Mouse (Mus musculus) neural tube, embryonic 13.5 days (tissue): Measurements from ENCODE around the gene Lgi4. TPM values are rescaled to one million over a fixed set of nuclear protein-coding genes. Genes with fewer than 3 reads are reported as not detected.

Experiments
- ATAC-seq: fragments of 200-750 bp; cut with Nextera tagmentation; 2 replicates; pipeline ENCODE4 v1.8.0; 2017; ENCODE audit warnings: low read depth, mild to moderate bottlenecking, moderate TSS enrichment, moderate library complexity
- H3K27ac ChIP-seq: fragments of 300-500 bp; sonication (generic); replicated peaks from 2 replicates; pipeline ENCODE4 v1.5.1; 2015; ENCODE audit warnings: moderate library complexity, mild to moderate bottlenecking, inconsistent platforms
- H3K27me3 ChIP-seq: fragments of 300-500 bp; sonication (generic); 2 replicates; pipeline ENCODE4 v1.6.1; 2015; ENCODE audit warnings: mild to moderate bottlenecking, inconsistent platforms
- H3K36me3 ChIP-seq: fragments of 300-500 bp; sonication (generic); 2 replicates; pipeline ENCODE4 v1.6.1; 2015; ENCODE audit warnings: mild to moderate bottlenecking, inconsistent platforms
- H3K4me1 ChIP-seq: fragments of 300-500 bp; sonication (generic); replicated peaks from 2 replicates; pipeline ENCODE4 v1.6.1; 2015; ENCODE audit warnings: inconsistent platforms
- H3K4me2 ChIP-seq: fragments of 300-500 bp; sonication (generic); 2 replicates; pipeline ENCODE4 v1.6.1; 2015; ENCODE audit warnings: inconsistent platforms, mild to moderate bottlenecking, moderate library complexity
- H3K4me3 ChIP-seq: fragments of 300-500 bp; sonication (generic); 2 replicates; pipeline ENCODE4 v1.5.1; 2015; ENCODE audit warnings: mild to moderate bottlenecking, inconsistent platforms
- H3K9ac ChIP-seq: fragments of 300-500 bp; sonication (generic); 2 replicates; pipeline ENCODE4 v1.6.1; 2015; ENCODE audit warnings: moderate library complexity, mild to moderate bottlenecking, inconsistent platforms
- H3K9me3 ChIP-seq: fragments of 300-500 bp; sonication (generic); 2 replicates; pipeline ENCODE4 v1.6.1; 2016; ENCODE audit warnings: inconsistent platforms
- whole genome bisulfite sequencing: fragments of 180-500 bp; shearing (Covaris S2); methylation state at CpG from one replicate; pipeline ENCODE4 v1.1.7; 2015; 5-methylcytosine and 5-hydroxymethylcytosine counted together
- polyA plus RNA-seq: library from polyadenylated mRNA; unstranded; fragments of >200 nt; fragmentation: Nextera tagmentation; extraction: Ambion mirVana; gene quantifications from 2 replicates; pipeline ENCODE4 v1.2.1, GENCODE M21; 2015

The Lgi4 gene
- polyA plus RNA-seq, 1 experiment from 2014 or later: 2.6 TPM

DNA sequence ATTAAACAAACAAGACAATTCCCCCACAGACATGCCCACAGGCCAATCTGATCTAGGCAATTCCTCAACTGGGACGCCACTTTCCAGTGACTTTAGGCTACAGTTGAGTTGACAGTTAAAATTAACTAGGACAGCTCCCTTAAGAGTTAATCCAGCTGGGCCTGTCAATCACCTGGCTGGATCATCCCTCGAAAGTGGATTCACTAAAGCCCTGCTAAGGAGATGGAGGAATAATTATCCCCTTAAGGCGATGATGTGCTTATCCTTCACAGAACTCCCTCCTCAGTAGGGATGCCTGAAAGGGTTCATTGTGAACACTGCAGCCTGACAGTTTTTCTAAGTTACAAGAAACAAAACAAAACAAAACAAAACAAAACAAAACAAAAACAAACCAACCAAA, 21.5 kb downstream of the Lgi4 start:
- Histone ChIP-seq H3K27me3 (no peaks in the 10 kb centered on the region), H3K36me3 (no peaks in the 10 kb centered on the region), H3K9me3 (no peaks in the 10 kb centered on the region), H3K4me2 (no peak overlapping the region), H3K4me3 (no peak overlapping the region), H3K4me1 (peaks cover 26% of the 10 kb centered on the region), H3K27ac (no peak overlapping the region), H3K9ac (no peak overlapping the region)
- ATAC-seq: no peak
- WGBS: 50% methylated on average over 3 of the region's 3 CpGs

GRCm38 (mm10) chr7:31081106-31081505, 22.0 kb downstream of the Lgi4 start:
- H3K4me2 ChIP-seq: no peak overlapping the region
- no peak for ATAC-seq
- no peaks in the 10 kb centered on the region for H3K27me3 ChIP-seq
- H3K9ac ChIP-seq: no peak overlapping the region
- no peak overlapping the region for H3K4me3 ChIP-seq
- H3K4me1 ChIP-seq: peaks cover 26% of the 10 kb centered on the region
- no peak overlapping the region for H3K27ac ChIP-seq
- 56% methylated on average over 1 of the region's 1 CpGs for WGBS
- no peaks in the 10 kb centered on the region for H3K36me3 ChIP-seq
- peaks cover 3% of the 10 kb centered on the region; the same call in 1 of the 2 replicates for H3K9me3 ChIP-seq

GRCm38 (mm10) chr7:31082106-31082505, 23.0 kb downstream of the Lgi4 start:
- Histone ChIP-seq H3K9me3 (peaks cover 4% of the 10 kb centered on the region; the same call in 1 of the 2 replicates), H3K4me3 (no peak overlapping the region), H3K27me3 (no peaks in the 10 kb centered on the region), H3K9ac (no peak overlapping the region), H3K36me3 (no peaks in the 10 kb centered on the region), H3K4me2 (no peak overlapping the region), H3K4me1 (peaks cover 25% of the 10 kb centered on the region), H3K27ac (no peak overlapping the region)
- no peak for ATAC-seq

DNA sequence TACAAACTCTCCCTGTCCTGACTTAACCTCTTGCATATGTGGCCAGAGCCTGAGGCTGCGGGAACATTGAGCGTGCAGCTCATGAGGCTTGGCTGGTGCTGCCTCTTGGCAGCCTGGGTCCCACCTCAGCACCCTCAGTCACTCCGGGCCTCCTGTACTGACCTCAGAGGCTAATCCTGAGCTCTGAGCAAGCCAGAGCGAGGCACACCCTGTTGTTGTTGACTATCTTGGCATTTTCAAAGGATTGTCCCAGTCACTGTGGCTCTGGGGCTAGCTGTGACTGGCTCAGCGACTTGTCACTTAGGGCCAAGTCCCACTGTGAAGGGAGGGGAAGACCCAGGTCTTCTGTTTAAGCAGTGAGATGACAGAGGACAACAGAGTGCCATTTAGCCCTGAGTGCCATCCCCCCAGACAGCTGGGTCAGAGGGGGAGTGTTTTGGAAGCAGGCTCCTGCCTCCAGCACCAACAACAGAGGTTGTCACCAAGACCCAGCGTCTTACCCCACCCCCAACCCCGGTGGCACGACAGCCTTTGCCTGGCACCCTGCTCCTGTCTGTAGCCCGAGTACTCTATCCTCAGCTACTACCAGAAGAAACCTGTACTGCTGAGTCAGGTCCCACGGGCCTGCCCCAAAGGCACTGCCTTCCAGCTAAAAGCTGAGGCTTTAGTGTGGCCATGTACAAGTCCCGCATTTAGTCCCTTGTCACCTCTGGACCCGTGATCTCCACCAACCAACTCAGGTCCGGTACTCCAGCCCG, 23.9 kb downstream of the Lgi4 start:
- Histone ChIP-seq H3K4me2 (no peak overlapping the region), H3K4me3 (no peak overlapping the region), H3K4me1 (peaks cover 20% of the 10 kb centered on the region), H3K27ac (no peak overlapping the region), H3K27me3 (no peaks in the 10 kb centered on the region), H3K36me3 (no peaks in the 10 kb centered on the region), H3K9ac (0 out of 2 replicates have a peak overlapping the region, but pooled peaks have one; percentile 31), H3K9me3 (peaks cover 4% of the 10 kb centered on the region; the same call in 1 of the 2 replicates)
- no peak for ATAC-seq
- WGBS: 61% methylated on average over 14 of the region's 14 CpGs

- peaks cover 4% of the 10 kb centered on the region; the same call in 1 of the 2 replicates for H3K9me3 ChIP-seq
- no peak overlapping the region; the same call in 1 of the 2 replicates for H3K27ac ChIP-seq
- 61% methylated on average over 9 of the region's 9 CpGs for WGBS
- no peak overlapping the region for H3K4me2 ChIP-seq
- peaks cover 20% of the 10 kb centered on the region for H3K4me1 ChIP-seq
- ATAC-seq: no peak
- no peaks in the 10 kb centered on the region for H3K27me3 ChIP-seq
- H3K9ac ChIP-seq: no peak overlapping the region
- H3K36me3 ChIP-seq: no peaks in the 10 kb centered on the region
- H3K4me3 ChIP-seq: no peak overlapping the region
Measured at GRCm38 (mm10) chr7:31084140-31084539, 25.0 kb downstream of the Lgi4 start.

GRCm38 (mm10) chr7:31085171-31085570, 26.0 kb downstream of the Lgi4 start:
- WGBS: 20% methylated on average over 3 of the region's 3 CpGs
- peaks cover 20% of the 10 kb centered on the region for H3K4me1 ChIP-seq
- no peak overlapping the region for H3K4me3 ChIP-seq
- no peak overlapping the region for H3K9ac ChIP-seq
- no peaks in the 10 kb centered on the region for H3K36me3 ChIP-seq
- ATAC-seq: no peak
- H3K27me3 ChIP-seq: no peaks in the 10 kb centered on the region
- H3K27ac ChIP-seq: 0 out of 2 replicates have a peak overlapping the region, but pooled peaks have one; percentile 14
- H3K9me3 ChIP-seq: peaks cover 4% of the 10 kb centered on the region; the same call in 1 of the 2 replicates
- no peak overlapping the region for H3K4me2 ChIP-seq

- Histone ChIP-seq H3K9ac (no peak overlapping the region), H3K36me3 (no peaks in the 10 kb centered on the region), H3K27me3 (no peaks in the 10 kb centered on the region), H3K9me3 (peaks cover 4% of the 10 kb centered on the region; the same call in 1 of the 2 replicates), H3K4me2 (no peak overlapping the region), H3K4me1 (peaks cover 20% of the 10 kb centered on the region), H3K4me3 (no peak overlapping the region), H3K27ac (0 out of 2 replicates have a peak overlapping the region, but pooled peaks have one; percentile 14)
- WGBS: 84% methylated on average over 9 of the region's 9 CpGs
- no peak for ATAC-seq
Measured at GRCm38 (mm10) chr7:31086175-31086755, 27.1 kb downstream of the Lgi4 start.

- 67% methylated on average over 2 of the region's 2 CpGs for WGBS
- H3K27me3 ChIP-seq: no peaks in the 10 kb centered on the region
- no peak overlapping the region for H3K4me3 ChIP-seq
- peaks cover 20% of the 10 kb centered on the region for H3K4me1 ChIP-seq
- no peak overlapping the region for H3K9ac ChIP-seq
- H3K9me3 ChIP-seq: peaks cover 4% of the 10 kb centered on the region; the same call in 1 of the 2 replicates
- H3K36me3 ChIP-seq: no peaks in the 10 kb centered on the region
- H3K4me2 ChIP-seq: no peak overlapping the region
- no peak for ATAC-seq
- no peak overlapping the region for H3K27ac ChIP-seq
Measured at GRCm38 (mm10) chr7:31087262-31087661, 28.1 kb downstream of the Lgi4 start.

DNA sequence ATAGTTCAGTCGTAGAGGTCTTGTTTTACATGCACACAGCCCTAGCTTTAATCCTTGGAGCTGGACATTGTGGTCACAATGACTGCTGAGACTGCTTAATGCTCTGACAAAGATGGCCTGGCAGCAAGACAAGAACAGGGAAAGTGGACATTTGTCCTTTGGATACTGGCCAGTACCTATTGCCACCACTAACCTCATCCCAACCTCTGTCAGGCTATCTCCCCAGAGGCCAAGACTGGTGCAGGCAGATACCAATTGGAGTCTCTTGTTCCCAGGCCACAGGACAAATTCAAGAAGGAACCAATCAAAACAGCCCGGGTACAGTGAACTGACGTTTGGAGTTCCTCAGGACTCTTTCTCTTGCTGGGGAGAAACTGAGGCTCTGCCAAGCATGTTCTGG, 29.1 kb downstream of the Lgi4 start:
- peaks cover 4% of the 10 kb centered on the region; the same call in 1 of the 2 replicates for H3K9me3 ChIP-seq
- no peaks in the 10 kb centered on the region for H3K36me3 ChIP-seq
- H3K4me1 ChIP-seq: peaks cover 14% of the 10 kb centered on the region
- H3K4me2 ChIP-seq: no peak overlapping the region
- ATAC-seq: no peak
- no peak overlapping the region for H3K9ac ChIP-seq
- WGBS: 66% methylated on average over 3 of the region's 3 CpGs
- no peak overlapping the region for H3K4me3 ChIP-seq
- no peaks in the 10 kb centered on the region for H3K27me3 ChIP-seq
- no peak overlapping the region for H3K27ac ChIP-seq

DNA sequence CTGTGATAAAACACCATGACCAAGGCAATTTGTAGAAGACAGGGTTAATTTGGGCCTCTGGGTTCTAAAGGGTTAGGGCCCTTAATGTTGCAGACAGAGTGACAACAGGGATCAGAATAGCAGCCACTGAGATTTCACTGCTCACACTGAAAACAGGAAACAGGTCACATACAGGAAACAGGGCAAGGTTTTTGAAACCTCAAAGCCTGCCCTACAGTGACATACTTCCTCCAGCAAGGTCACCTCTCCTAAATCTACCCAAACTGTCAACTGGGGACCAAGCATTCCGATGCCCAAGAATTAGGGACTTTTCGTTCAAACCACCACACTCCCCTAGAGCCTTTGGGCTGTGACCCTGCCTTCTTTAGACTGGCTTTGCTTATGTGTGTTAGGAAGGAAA, 30.6 kb downstream of the Lgi4 start:
- Histone ChIP-seq H3K27me3 (no peaks in the 10 kb centered on the region), H3K4me1 (peaks cover 13% of the 10 kb centered on the region), H3K4me2 (no peak overlapping the region), H3K9ac (no peak overlapping the region), H3K4me3 (no peak overlapping the region), H3K36me3 (no peaks in the 10 kb centered on the region), H3K9me3 (peaks cover 4% of the 10 kb centered on the region; the same call in 1 of the 2 replicates), H3K27ac (no peak overlapping the region)
- 88% methylated on average over 2 of the region's 2 CpGs for WGBS
- ATAC-seq: no peak

GRCm38 (mm10) chr7:31094774-31095501, 35.8 kb downstream of the Lgi4 start:
- no peaks in the 10 kb centered on the region for H3K9me3 ChIP-seq
- H3K27me3 ChIP-seq: no peaks in the 10 kb centered on the region
- H3K4me3 ChIP-seq: no peak overlapping the region
- no peak overlapping the region for H3K27ac ChIP-seq
- no peak overlapping the region for H3K4me2 ChIP-seq
- no peaks in the 10 kb centered on the region for H3K36me3 ChIP-seq
- no peak for ATAC-seq
- 0 out of 2 replicates have a peak overlapping the region, but pooled peaks have one; percentile 26 for H3K9ac ChIP-seq
- 33% methylated on average over 11 of the region's 12 CpGs for WGBS
- H3K4me1 ChIP-seq: 0 out of 2 replicates have a peak, but pooled peaks cover 6% of the 10 kb centered on the region
